Mouse (Mus musculus): ENCODE results near the gene Tspan15.

DNA sequence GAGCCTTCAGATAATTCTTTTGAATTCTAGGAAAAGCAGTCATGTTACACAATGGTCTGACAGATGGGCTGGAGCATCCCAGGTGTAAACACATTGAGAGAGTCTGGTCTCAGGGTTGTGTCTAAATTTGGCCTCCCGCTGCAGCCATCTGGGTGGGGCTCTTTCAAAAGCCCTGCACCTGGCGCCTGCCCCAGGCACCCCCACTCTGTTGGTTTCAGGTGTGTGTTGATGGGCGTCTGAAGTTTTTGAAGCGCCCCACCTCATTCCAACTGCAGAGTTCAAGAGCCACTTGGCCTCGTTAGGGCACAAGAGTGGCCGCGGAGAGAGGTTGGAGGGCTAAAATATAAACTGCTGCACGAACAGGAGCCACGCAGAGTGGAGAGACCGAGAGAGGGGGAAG, 11.3 kb upstream of the Tspan15 start:
- TF ChIP-seq CTCF (conservative IDR thresholded peaks at IDR 0.05; ENCODE audit: low read length) (no peak), POU5F1 (IDR thresholded peaks at IDR 0.05; ENCODE audit: borderline replicate concordance, low read length) (no peak)

All from E14TG2a.4 (cell line).